ENCODE assay signal across 12 mouse cellular contexts in genomic region chr1:39499485-39499941, GRCm38 (mm10). TPM values are rescaled to one million over a fixed set of nuclear protein-coding genes. Genes with fewer than 3 reads are reported as not detected.
DNase-seq lines count a peak whose midpoint lies in the region; ATAC-seq and TF ChIP-seq lines count a peak whose summit lies in the region.
"Had no signal": no experiment of that assay in that cellular context is flagged by ENCODE, and none has a peak within 500 bp of the region (broad histone marks: within the 10 kb centered on the region; RNA-seq: fewer than 3 reads in every experiment).

No protein-coding gene starts in this region.

- no peaks in the 10 kb centered on the region for H3K9me3 ChIP-seq in forebrain, embryonic 12.5 days
- H3K9me3 ChIP-seq in forebrain, embryonic 11.5 days (ENCODE audit: control insufficient read depth, low read length) = no peaks in the 10 kb centered on the region
- H3K9me3 ChIP-seq in lung, embryonic 15.5 days = no peaks in the 10 kb centered on the region
- no peaks in the 10 kb centered on the region for H3K9me3 ChIP-seq in limb, embryonic 15.5 days
- 0 out of 2 replicates have a peak, but pooled peaks cover 6% of the 10 kb centered on the region for H3K9me3 ChIP-seq in midbrain, postnatal 0 days (ENCODE audit: low read length)
- H3K9me3 ChIP-seq: intestine, embryonic 15.5 days had no signal

- no peak for TF ChIP-seq CTCF in midbrain, postnatal 0 days (IDR thresholded peaks at IDR 0.05)

- no peak overlapping the region for H3K9ac ChIP-seq in forebrain, embryonic 12.5 days
- H3K9ac ChIP-seq in forebrain, embryonic 11.5 days (ENCODE audit: low read length) = no peak overlapping the region
- H3K9ac ChIP-seq in lung, embryonic 15.5 days = no peak overlapping the region
- H3K9ac ChIP-seq in limb, embryonic 15.5 days = no peak overlapping the region
- no peak overlapping the region for H3K9ac ChIP-seq in midbrain, postnatal 0 days (replicated peaks; ENCODE audit: low read length, poor library complexity, severe bottlenecking)
- H3K9ac ChIP-seq: heart, embryonic 13.5 days; intestine, embryonic 15.5 days had no signal

- no peaks in the 10 kb centered on the region for H3K36me3 ChIP-seq in forebrain, embryonic 12.5 days (replicated peaks)
- no peaks in the 10 kb centered on the region for H3K36me3 ChIP-seq in forebrain, embryonic 11.5 days (ENCODE audit: control insufficient read depth, insufficient read depth, low read length)
- H3K36me3 ChIP-seq in lung, embryonic 15.5 days = no peaks in the 10 kb centered on the region
- no peaks in the 10 kb centered on the region for H3K36me3 ChIP-seq in limb, embryonic 15.5 days
- H3K36me3 ChIP-seq in midbrain, postnatal 0 days (ENCODE audit: insufficient read depth, low read length) = no peaks in the 10 kb centered on the region
- H3K36me3 ChIP-seq: heart, embryonic 13.5 days; intestine, embryonic 15.5 days had no signal

- no peak overlapping the region for H3K27ac ChIP-seq in forebrain, embryonic 12.5 days
- no peak overlapping the region for H3K27ac ChIP-seq in forebrain, embryonic 11.5 days (ENCODE audit: low read depth, low read length)
- no peak overlapping the region for H3K27ac ChIP-seq in lung, embryonic 15.5 days
- H3K27ac ChIP-seq in limb, embryonic 15.5 days = no peak overlapping the region
- no peak overlapping the region for H3K27ac ChIP-seq in midbrain, postnatal 0 days (ENCODE audit: low read depth, low read length)
- H3K27ac ChIP-seq: heart, embryonic 13.5 days; intestine, embryonic 15.5 days had no signal

- WGBS in forebrain, embryonic 12.5 days = 92% methylated on average over 2 of the region's 2 CpGs
- 85% methylated on average over 2 of the region's 2 CpGs for WGBS in forebrain, embryonic 11.5 days
- WGBS in lung, embryonic 15.5 days = 74% methylated on average over 2 of the region's 2 CpGs
- WGBS in limb, embryonic 15.5 days = 91% methylated on average over 2 of the region's 2 CpGs
- 85% methylated on average over 2 of the region's 2 CpGs for WGBS in midbrain, postnatal 0 days

- no peaks in the 10 kb centered on the region for H3K27me3 ChIP-seq in forebrain, embryonic 12.5 days
- H3K27me3 ChIP-seq in forebrain, embryonic 11.5 days (ENCODE audit: control insufficient read depth, insufficient read depth, low read length) = no peaks in the 10 kb centered on the region
- H3K27me3 ChIP-seq in lung, embryonic 15.5 days = no peaks in the 10 kb centered on the region
- H3K27me3 ChIP-seq in limb, embryonic 15.5 days = no peaks in the 10 kb centered on the region
- H3K27me3 ChIP-seq in midbrain, postnatal 0 days (ENCODE audit: insufficient read depth, low read length) = no peaks in the 10 kb centered on the region
- H3K27me3 ChIP-seq: heart, embryonic 13.5 days; intestine, embryonic 15.5 days had no signal

- H3K4me3 ChIP-seq in forebrain, embryonic 12.5 days (replicated peaks) = no peak overlapping the region
- no peak overlapping the region for H3K4me3 ChIP-seq in forebrain, embryonic 11.5 days (ENCODE audit: low read depth, low read length)
- H3K4me3 ChIP-seq in lung, embryonic 15.5 days = no peak overlapping the region
- no peak overlapping the region for H3K4me3 ChIP-seq in limb, embryonic 15.5 days
- H3K4me3 ChIP-seq in midbrain, postnatal 0 days (ENCODE audit: low read depth, low read length) = no peak overlapping the region
- H3K4me3 ChIP-seq: heart, embryonic 13.5 days; intestine, embryonic 15.5 days had no signal

- H3K4me2 ChIP-seq in forebrain, embryonic 12.5 days = no peak overlapping the region
- no peak overlapping the region for H3K4me2 ChIP-seq in forebrain, embryonic 11.5 days (ENCODE audit: low read depth, low read length, severe bottlenecking)
- H3K4me2 ChIP-seq in lung, embryonic 15.5 days = no peak overlapping the region
- no peak overlapping the region for H3K4me2 ChIP-seq in limb, embryonic 15.5 days
- no peak overlapping the region for H3K4me2 ChIP-seq in midbrain, postnatal 0 days (ENCODE audit: low read depth, low read length, poor library complexity, severe bottlenecking)
- H3K4me2 ChIP-seq: heart, embryonic 13.5 days; intestine, embryonic 15.5 days had no signal

- DNase-seq in forebrain, embryonic 11.5 days (ENCODE audit: low spot score) = no peak
- DNase-seq in lung, postnatal 10 days = no peak
- DNase-seq in midbrain, postnatal 0 days (ENCODE audit: low spot score) = no peak
- no peak for DNase-seq in urinary bladder, postnatal 10 days (ENCODE audit: low spot score)
- no peak for DNase-seq in left cerebral cortex, adult 8-10 months (ENCODE audit: low spot score in 2 of 2)
- DNase-seq: B cell, adult 2 months; thymus, adult 18-20 months had no signal

- 0 out of 2 replicates have a peak, but pooled peaks have one; percentile 17 for ATAC-seq in forebrain, embryonic 12.5 days (ENCODE audit: low FRiP score)
- no peak for ATAC-seq in forebrain, embryonic 11.5 days (replicated peaks; ENCODE audit: low FRiP score)
- peak; percentile 62 for ATAC-seq in lung, embryonic 15.5 days (ENCODE audit: borderline replicate concordance, extremely low read depth, low FRiP score, low TSS enrichment)
- 0 out of 2 replicates have a peak, but pooled peaks have one; percentile 52 for ATAC-seq in limb, embryonic 15.5 days (ENCODE audit: insufficient number of reproducible peaks, low FRiP score, low TSS enrichment, low read depth)
- ATAC-seq in midbrain, postnatal 0 days (ENCODE audit: low FRiP score) = peak; percentile 34
- ATAC-seq: intestine, embryonic 15.5 days had no signal

- no peaks in the 10 kb centered on the region for H3K4me1 ChIP-seq in forebrain, embryonic 12.5 days
- no peaks in the 10 kb centered on the region for H3K4me1 ChIP-seq in forebrain, embryonic 11.5 days (replicated peaks; ENCODE audit: control insufficient read depth, insufficient read depth, low read length)
- no peaks in the 10 kb centered on the region for H3K4me1 ChIP-seq in lung, embryonic 15.5 days
- H3K4me1 ChIP-seq in limb, embryonic 15.5 days = no peaks in the 10 kb centered on the region
- no peaks in the 10 kb centered on the region for H3K4me1 ChIP-seq in midbrain, postnatal 0 days (ENCODE audit: insufficient read depth, low read length)
- H3K4me1 ChIP-seq: heart, embryonic 13.5 days; intestine, embryonic 15.5 days had no signal

RNA-seq across cellular contexts. Expression of gene Tbc1d8, which starts 21.0 kb away (rescaled TPM):
- 7.2 TPM in 2 replicates for polyA plus RNA-seq in forebrain, embryonic 12.5 days (2016; fragmentation: Nextera tagmentation; extraction: Ambion mirVana)
- polyA plus RNA-seq in forebrain, embryonic 11.5 days (2014; fragmentation: Nextera tagmentation; extraction: Ambion mirVana) = 6.5 and 7.0 TPM in 2 replicates
- polyA plus RNA-seq in lung, embryonic 15.5 days (2015; fragmentation: Nextera tagmentation; extraction: Ambion mirVana) = 10.6 and 13.4 TPM in 2 replicates
- polyA plus RNA-seq in limb, embryonic 15.5 days (2015; fragmentation: Nextera tagmentation; extraction: Ambion mirVana) = 9.3 and 11.4 TPM in 2 replicates
- total RNA-seq in midbrain, postnatal 0 days (2014; rRNA removed) = 18.3 and 20.2 TPM in 2 replicates
- polyA plus RNA-seq in midbrain, postnatal 0 days (2015; fragmentation: Nextera tagmentation; extraction: Ambion mirVana) = 8.5 TPM in 2 replicates
- total RNA-seq in left cerebral cortex, adult 8-10 months (2022) = 10 to 100 TPM; 28.5 to 32.2 (median 29.6) TPM

RNA-seq across cellular contexts. Expression of gene Cnot11, which starts 35.3 kb away (rescaled TPM):
- 23.1 and 24.1 TPM in 2 replicates for polyA plus RNA-seq in forebrain, embryonic 12.5 days (2016; fragmentation: Nextera tagmentation; extraction: Ambion mirVana)
- 25.7 and 35.4 TPM in 2 replicates for polyA plus RNA-seq in forebrain, embryonic 11.5 days (2014; fragmentation: Nextera tagmentation; extraction: Ambion mirVana)
- polyA plus RNA-seq in lung, embryonic 15.5 days (2015; fragmentation: Nextera tagmentation; extraction: Ambion mirVana) = 21.2 and 21.5 TPM in 2 replicates
- polyA plus RNA-seq in limb, embryonic 15.5 days (2015; fragmentation: Nextera tagmentation; extraction: Ambion mirVana) = 16.4 and 19.2 TPM in 2 replicates
- total RNA-seq in midbrain, postnatal 0 days (2014; rRNA removed) = 28.8 and 32.3 TPM in 2 replicates
- polyA plus RNA-seq in midbrain, postnatal 0 days (2015; fragmentation: Nextera tagmentation; extraction: Ambion mirVana) = 9.4 and 9.6 TPM in 2 replicates
- total RNA-seq in left cerebral cortex, adult 8-10 months (2022) = 10 to 100 TPM; 23.5 to 28.0 (median 25.1) TPM
